Mouse (Mus musculus) spleen, adult 2 months (tissue): ENCODE results near the gene Arl4a. TPM values are rescaled to one million over a fixed set of nuclear protein-coding genes. Genes with fewer than 3 reads are reported as not detected.

Source experiments
- DNase-seq, 2 experiments: peaks; one replicate each; pipeline versions ENCODE4 v3.0.0 to v3.0.0-alpha.2; 2012 to 2021; ENCODE audit warnings: low spot score in 2 of 2, low read depth in 1 of 2
- H3K27ac ChIP-seq: fragments of 200-500 bp; 2 replicates; pipeline ENCODE4 v1.5.1; 2012; ENCODE audit warnings: low read length, inconsistent platforms; ENCODE audit not compliant: insufficient read depth
- H3K27me3 ChIP-seq: fragments of 200-500 bp; 2 replicates; pipeline ENCODE4 v1.6.1; 2012; ENCODE audit warnings: mild to moderate bottlenecking, moderate library complexity, low read length, inconsistent platforms; ENCODE audit not compliant: control insufficient read depth, insufficient read depth
- H3K36me3 ChIP-seq: fragments of 200-500 bp; 2 replicates; pipeline ENCODE4 v1.6.1; 2012; ENCODE audit warnings: mild to moderate bottlenecking, low read length, inconsistent platforms; ENCODE audit not compliant: control insufficient read depth, insufficient read depth
- H3K4me1 ChIP-seq: fragments of 200-500 bp; 2 replicates; pipeline ENCODE4 v1.6.1; 2011; ENCODE audit warnings: inconsistent platforms; ENCODE audit not compliant: control insufficient read depth, insufficient read depth, insufficient read length
- H3K4me3 ChIP-seq: fragments of 200-500 bp; 2 replicates; pipeline ENCODE4 v1.5.1; 2011; ENCODE audit warnings: mild to moderate bottlenecking, inconsistent platforms; ENCODE audit not compliant: insufficient read depth, insufficient read length; ENCODE audit errors: extremely low read depth
- CTCF ChIP-seq: fragments of 200-500 bp; IDR thresholded peaks from 2 replicates; pipeline ENCODE4 v1.5.1; 2011; ENCODE audit warnings: mild to moderate bottlenecking, inconsistent platforms; ENCODE audit not compliant: insufficient read depth, insufficient read length, insufficient replicate concordance; ENCODE audit errors: extremely low read depth
- POLR2A ChIP-seq: fragments of 200-500 bp; IDR thresholded peaks from 2 replicates; pipeline ENCODE4 v1.6.1; 2011; ENCODE audit warnings: low read depth, low read length, inconsistent platforms
- WGBS: fragments of 180-500 bp; shearing (Covaris S2); methylation state at CpG from one replicate; pipeline ENCODE4 v1.1.7; 2018; 5-methylcytosine and 5-hydroxymethylcytosine counted together
- polyA plus RNA-seq: library from polyadenylated mRNA; depleted of rRNA; stranded (reverse); fragments of >200 nt; gene quantifications from 2 replicates; pipeline ENCODE4 v1.2.3, GENCODE M21; 2012

Gene Arl4a
- polyA plus RNA-seq, 1 experiment = 5.8 TPM

DNA sequence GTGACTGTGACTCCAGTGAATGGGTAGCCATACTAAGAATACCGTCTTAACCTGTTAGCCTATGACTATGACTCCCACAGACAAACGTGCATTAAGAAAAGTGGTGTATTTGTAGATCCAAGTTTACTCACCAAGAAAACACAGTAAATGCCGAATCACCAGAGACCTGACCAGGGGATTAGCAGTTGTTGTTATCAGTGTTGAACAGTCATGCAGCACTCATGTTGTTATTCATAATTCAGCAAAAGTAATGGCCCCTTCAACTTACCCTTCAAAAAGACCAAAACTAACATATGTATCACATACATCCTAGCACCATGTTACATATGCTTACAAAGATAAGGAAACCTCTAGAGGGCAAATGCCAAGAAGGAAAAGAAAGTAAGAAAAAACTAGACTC lies 10.4 kb downstream of the Arl4a start:
- H3K4me1 ChIP-seq = no peaks in the 10 kb centered on the region
- H3K36me3 ChIP-seq = no peaks in the 10 kb centered on the region
- H3K4me3 ChIP-seq = no peak overlapping the region
- no peaks in the 10 kb centered on the region for H3K27me3 ChIP-seq
- DNase-seq = no peak
- TF ChIP-seq CTCF (no peak), POLR2A (no peak)
- H3K27ac ChIP-seq = no peak overlapping the region
- 66% methylated on average over 3 of the region's 3 CpGs for WGBS

DNA sequence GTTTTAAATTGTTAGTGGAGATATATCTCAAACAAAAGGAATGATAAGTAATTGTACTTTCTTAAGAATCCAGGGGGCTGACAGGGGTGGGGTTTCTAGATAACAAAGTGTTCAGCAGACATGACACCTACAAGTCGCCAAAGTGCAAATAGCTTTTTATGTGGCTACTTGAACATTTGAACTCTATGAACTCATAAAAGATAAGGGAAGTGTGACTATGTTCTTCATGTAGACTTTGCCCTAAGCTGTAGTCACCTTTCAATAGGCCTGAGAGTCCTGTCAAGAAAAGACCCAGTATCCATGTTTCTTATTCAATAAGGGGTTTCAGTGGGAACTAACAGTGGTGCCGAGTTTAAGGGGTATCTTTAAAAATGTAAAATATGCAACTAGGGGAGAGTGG lies 13.9 kb downstream of the Arl4a start:
- Histone ChIP-seq H3K4me1 (no peaks in the 10 kb centered on the region), H3K36me3 (no peaks in the 10 kb centered on the region), H3K4me3 (no peak overlapping the region), H3K27me3 (no peaks in the 10 kb centered on the region), H3K27ac (no peak overlapping the region)
- no peak for DNase-seq
- TF ChIP-seq CTCF (no peak), POLR2A (no peak)
- WGBS = 84% methylated on average over 2 of the region's 2 CpGs

DNA sequence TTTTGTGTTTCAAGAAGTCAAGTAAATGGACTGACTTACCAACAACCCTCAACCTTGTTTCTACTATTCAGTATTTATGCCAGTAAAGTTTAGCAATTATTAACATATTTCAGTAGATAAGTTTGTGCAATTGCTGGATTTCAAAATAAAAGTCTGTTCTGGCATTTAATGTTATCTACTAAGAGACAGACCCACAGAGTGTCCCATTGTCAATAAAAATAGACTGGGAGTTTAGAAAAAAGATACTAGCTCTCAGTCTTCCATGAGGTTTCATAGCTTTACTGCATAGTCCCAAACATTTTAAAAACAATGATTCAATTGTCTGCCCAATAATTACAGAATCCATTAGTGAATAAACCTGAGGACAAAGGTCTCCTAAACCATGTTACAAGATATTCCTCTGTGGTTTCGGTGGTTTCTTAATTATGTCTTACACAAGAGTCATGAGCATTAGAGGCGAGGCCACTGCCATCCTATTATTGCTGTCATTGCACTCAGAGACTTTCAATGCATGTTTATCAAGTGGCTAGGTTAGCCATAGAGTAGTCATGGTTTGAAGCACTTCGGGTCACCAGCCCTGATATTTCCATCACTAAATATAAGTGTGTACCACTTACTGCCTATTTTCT lies 14.7 kb downstream of the Arl4a start:
- no peak for TF ChIP-seq CTCF
- DNase-seq = no peak
- no peaks in the 10 kb centered on the region for H3K27me3 ChIP-seq
- H3K27ac ChIP-seq = no peak overlapping the region
- no peaks in the 10 kb centered on the region for H3K36me3 ChIP-seq
- peaks cover under 1% of the 10 kb centered on the region; the same call in 1 of the 2 replicates for H3K4me1 ChIP-seq
- H3K4me3 ChIP-seq = no peak overlapping the region
- WGBS = 74% methylated on average over 3 of the region's 3 CpGs

DNA sequence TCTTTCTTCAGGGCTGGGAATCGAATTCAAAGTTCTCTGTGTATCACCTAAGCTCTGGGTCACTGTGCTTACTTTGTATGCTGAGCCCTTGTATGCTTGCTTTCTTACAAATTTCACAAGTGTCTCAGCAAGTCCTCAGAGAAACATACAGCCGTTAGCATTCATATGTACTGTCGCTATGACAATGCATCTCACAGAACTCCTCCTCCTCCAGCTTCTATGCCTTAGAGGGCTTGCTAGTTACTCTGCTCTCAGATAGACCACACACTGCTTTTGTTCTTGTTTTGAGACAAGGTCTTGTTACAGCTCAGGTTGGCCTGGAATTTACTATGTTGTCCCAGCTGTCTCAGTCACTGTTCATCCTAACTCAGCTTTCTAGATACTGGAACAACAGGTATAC lies 15.5 kb downstream of the Arl4a start:
- Histone ChIP-seq H3K4me3 (no peak overlapping the region), H3K27me3 (no peaks in the 10 kb centered on the region), H3K27ac (no peak overlapping the region), H3K4me1 (peaks cover 2% of the 10 kb centered on the region; the same call in 1 of the 2 replicates), H3K36me3 (no peaks in the 10 kb centered on the region)
- TF ChIP-seq CTCF (no peak), POLR2A (no peak)
- WGBS = 81% methylated on average over 3 of the region's 3 CpGs
- no peak for DNase-seq

DNA sequence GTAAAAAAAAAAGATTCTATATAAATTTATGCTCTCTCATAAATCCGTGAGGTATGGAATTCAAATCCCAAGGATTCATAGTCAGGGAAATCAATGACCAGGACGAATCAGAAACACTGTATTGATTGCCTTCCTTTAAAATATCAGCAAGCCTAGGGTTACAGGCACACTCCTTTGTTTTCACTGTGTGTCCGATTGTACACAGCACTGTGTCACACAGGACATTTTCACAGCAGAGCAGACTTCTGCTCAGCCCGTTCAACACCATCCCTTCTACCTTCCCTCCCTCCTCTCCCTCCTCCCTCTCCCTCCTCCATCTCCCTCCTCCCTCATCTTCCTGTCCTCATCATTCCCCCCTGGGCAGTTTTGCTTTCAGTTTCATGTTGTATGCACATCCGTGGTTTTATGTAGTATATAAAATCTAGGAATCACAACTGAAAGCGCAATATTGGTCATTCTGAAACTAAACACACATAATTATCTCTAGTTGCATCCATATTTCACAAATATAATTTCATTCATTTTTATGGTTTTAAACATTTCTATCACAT lies 19.8 kb downstream of the Arl4a start:
- no peak for TF ChIP-seq CTCF
- no peak for TF ChIP-seq POLR2A
- no peak for DNase-seq
- peaks cover 2% of the 10 kb centered on the region; the same call in 1 of the 2 replicates for H3K4me1 ChIP-seq
- WGBS = 49% methylated on average over 6 of the region's 6 CpGs
- H3K27ac ChIP-seq = no peak overlapping the region
- no peaks in the 10 kb centered on the region for H3K27me3 ChIP-seq
- no peaks in the 10 kb centered on the region for H3K36me3 ChIP-seq
- H3K4me3 ChIP-seq = no peak overlapping the region

DNA sequence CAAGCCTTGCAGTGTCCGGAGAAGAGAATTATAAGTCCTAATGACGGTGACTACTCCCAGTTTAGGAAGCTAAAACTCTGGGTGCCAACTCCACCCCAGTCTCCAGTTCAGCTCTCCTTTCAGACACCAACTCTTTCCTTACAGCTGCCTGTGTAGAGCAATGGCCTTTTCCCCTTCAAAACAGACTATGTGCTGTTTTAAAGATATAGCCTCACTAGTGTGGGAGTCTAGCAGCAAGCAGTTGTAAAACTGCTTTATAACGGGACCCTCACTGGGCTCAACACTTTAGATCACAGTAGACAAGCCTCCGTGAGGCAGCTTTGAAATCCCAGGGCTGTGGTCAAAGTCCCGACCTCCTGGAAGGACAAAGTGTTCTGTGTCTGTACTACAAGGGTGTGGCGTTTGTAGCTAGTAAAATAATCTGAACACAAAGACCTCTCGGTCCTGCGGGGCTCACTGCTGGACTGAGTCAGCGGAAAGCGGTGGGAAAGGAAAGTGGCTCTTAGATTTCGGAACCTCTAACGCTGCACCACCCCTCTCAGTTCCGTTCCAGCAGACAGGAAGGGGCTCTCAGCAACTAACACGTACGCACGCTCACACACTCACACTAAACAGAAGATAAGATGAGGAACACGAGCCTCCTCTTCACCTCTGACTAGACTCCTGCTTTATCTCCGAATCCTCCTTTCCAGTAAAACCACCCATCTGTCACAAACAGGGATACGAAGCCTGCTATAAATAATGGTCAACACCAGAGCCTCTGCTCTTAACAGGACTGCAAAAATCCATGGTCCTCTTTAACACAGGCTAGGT lies 21.0 kb downstream of the Arl4a start:
- Histone ChIP-seq H3K4me1 (peaks cover 2% of the 10 kb centered on the region; the same call in 1 of the 2 replicates), H3K4me3 (peak overlapping the region; percentile 56), H3K27ac (0 out of 2 replicates have a peak overlapping the region, but pooled peaks have one; percentile 13), H3K36me3 (no peaks in the 10 kb centered on the region), H3K27me3 (no peaks in the 10 kb centered on the region)
- WGBS = 7% methylated on average over 19 of the region's 19 CpGs
- DNase-seq = peak in 1 of 2 experiments; percentile 50
- TF ChIP-seq POLR2A (peak; percentile 11; the same call in 1 of the 2 replicates), CTCF (no peak)

DNA sequence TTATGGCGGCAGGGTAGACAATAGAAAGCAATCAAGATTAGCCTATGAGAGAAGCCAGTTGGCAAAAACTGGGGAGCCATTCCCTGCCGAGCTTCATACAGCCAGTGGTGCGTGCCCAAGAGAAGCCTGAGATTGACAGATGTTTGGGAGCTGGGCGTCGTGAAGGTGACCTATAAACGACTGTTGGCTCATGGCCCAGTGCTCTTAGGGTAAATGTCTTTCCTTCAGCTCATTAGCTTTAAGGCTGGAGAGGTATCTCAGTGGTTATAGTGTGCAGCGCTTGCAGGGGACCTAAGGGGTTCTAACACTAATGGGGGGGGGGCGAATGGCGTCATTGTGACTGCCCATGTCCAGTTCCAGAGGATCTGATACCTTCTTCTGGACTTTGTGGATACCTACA lies 21.8 kb downstream of the Arl4a start:
- Histone ChIP-seq H3K27ac (no peak overlapping the region), H3K36me3 (no peaks in the 10 kb centered on the region), H3K4me3 (no peak overlapping the region), H3K4me1 (peaks cover 2% of the 10 kb centered on the region; the same call in 1 of the 2 replicates), H3K27me3 (no peaks in the 10 kb centered on the region)
- TF ChIP-seq POLR2A (no peak), CTCF (no peak)
- DNase-seq = no peak
- WGBS = 92% methylated on average over 9 of the region's 9 CpGs
